Mouse (Mus musculus) testis, adult 2 months (tissue): ENCODE data around the gene Coq4.

Source experiments
- CTCF ChIP-seq: fragments of 200-500 bp; IDR thresholded peaks from 2 replicates; pipeline ENCODE4 v1.5.1; 2012; ENCODE audit warnings: low read depth, mild to moderate bottlenecking, inconsistent platforms, low read length, moderate library complexity; ENCODE audit not compliant: control insufficient read depth, insufficient read depth, insufficient replicate concordance
- POLR2A ChIP-seq: fragments of 200-500 bp; IDR thresholded peaks from 2 replicates; pipeline ENCODE4 v1.6.1; 2012; ENCODE audit warnings: low read depth, mild to moderate bottlenecking, inconsistent platforms, low read length, moderate library complexity; ENCODE audit not compliant: control insufficient read depth

- TF ChIP-seq CTCF: no peak
- TF ChIP-seq POLR2A: no peak
Measured at GRCm38 (mm10) chr2:29770162-29770561, 17.1 kb upstream of the Coq4 start.
